Mouse (Mus musculus): Measurements from ENCODE around the gene Eloa. TPM values are rescaled to one million over a fixed set of nuclear protein-coding genes. Genes with fewer than 3 reads are reported as not detected.
"Not testable (repeated sequence)": the region's sequence is repeated elsewhere in the genome, so short reads cannot be mapped to it uniquely, and the experiment has no call there.

Gene Eloa
- total RNA-seq, 1 experiment, result 21.4 TPM

GRCm38 (mm10) chr4:135984556-135984955 lies 37.0 kb downstream of the Eloa start:
- peaks cover 0 to 4% of the 10 kb centered on the region in 2 experiments; a peak in 1 of 4 replicates for H3K4me1 ChIP-seq (ENCODE audit: control insufficient read depth in 2 of 2, insufficient read depth in 2 of 2, low read length in 2 of 2, poor library complexity in 1 of 2)
- DNase-seq (ENCODE audit: low read depth, low spot score), result no peak
- H3K27ac ChIP-seq (ENCODE audit: insufficient read depth, low read depth, low read length, poor library complexity, severe bottlenecking), result no peak overlapping the region
- no peak overlapping the region for H3K4me3 ChIP-seq (ENCODE audit: insufficient read depth in 1 of 2, low read depth in 1 of 2, low read length in 2 of 2, poor library complexity in 1 of 2, severe bottlenecking in 1 of 2)
- no peaks in the 10 kb centered on the region for H3K9me3 ChIP-seq (ENCODE audit: control insufficient read depth, insufficient read depth, low read depth, low read length)
- in situ Hi-C loops (cut with MboI; ENCODE audit: low sequenced_read_pairs in 2 of 2, unreplicated experiment in 2 of 2), result no loop called here
- no peak overlapping the region for H3K9ac ChIP-seq (ENCODE audit: insufficient read depth, low read depth, low read length, poor library complexity, severe bottlenecking)
- TF ChIP-seq CHD2 (IDR thresholded peaks at IDR 0.05; ENCODE audit: low read depth, low read length) (no peak), ZNF384 (IDR thresholded peaks at IDR 0.05; ENCODE audit: low read depth, low read length) (no peak), ZC3H11A (IDR thresholded peaks at IDR 0.05; ENCODE audit: borderline replicate concordance, low read depth, low read length) (no peak), MAFK (IDR thresholded peaks at IDR 0.05; ENCODE audit: insufficient read depth, low read depth, low read length) (no peak), HCFC1 (IDR thresholded peaks at IDR 0.05; ENCODE audit: borderline replicate concordance, insufficient read depth, low read length) (no peak)
- peaks cover 17% of the 10 kb centered on the region for H3K36me3 ChIP-seq (ENCODE audit: control insufficient read depth, insufficient read depth, low read length, poor library complexity, severe bottlenecking)

- no peak for DNase-seq (ENCODE audit: low read depth, low spot score)
- Histone ChIP-seq H3K27ac (ENCODE audit: insufficient read depth, low read depth, low read length, poor library complexity, severe bottlenecking) (no peak overlapping the region), H3K4me1 (ENCODE audit: control insufficient read depth in 2 of 2, insufficient read depth in 2 of 2, low read length in 2 of 2, poor library complexity in 1 of 2) (peaks cover 0 to 2% of the 10 kb centered on the region in 2 experiments; a peak in 1 of 4 replicates), H3K4me3 (ENCODE audit: insufficient read depth in 1 of 2, low read depth in 1 of 2, low read length in 2 of 2, poor library complexity in 1 of 2, severe bottlenecking in 1 of 2) (no peak overlapping the region), H3K9me3 (ENCODE audit: control insufficient read depth, insufficient read depth, low read depth, low read length) (no peaks in the 10 kb centered on the region), H3K9ac (ENCODE audit: insufficient read depth, low read depth, low read length, poor library complexity, severe bottlenecking) (no peak overlapping the region), H3K36me3 (ENCODE audit: control insufficient read depth, insufficient read depth, low read length, poor library complexity, severe bottlenecking) (peaks cover 25% of the 10 kb centered on the region)
- no peak for TF ChIP-seq MAFK (IDR thresholded peaks at IDR 0.05; ENCODE audit: insufficient read depth, low read depth, low read length)
- TF ChIP-seq CHD2 (IDR thresholded peaks at IDR 0.05; ENCODE audit: low read depth, low read length), result no peak
- TF ChIP-seq ZC3H11A (IDR thresholded peaks at IDR 0.05; ENCODE audit: borderline replicate concordance, low read depth, low read length), result no peak
- TF ChIP-seq HCFC1 (IDR thresholded peaks at IDR 0.05; ENCODE audit: borderline replicate concordance, insufficient read depth, low read length), result no peak
- no peak for TF ChIP-seq ZNF384 (IDR thresholded peaks at IDR 0.05; ENCODE audit: low read depth, low read length)
- in situ Hi-C loops (cut with MboI; ENCODE audit: low sequenced_read_pairs in 2 of 2, unreplicated experiment in 2 of 2), result no loop called here
These were observed 40.0 kb downstream of the Eloa start for GRCm38 (mm10) chr4:135981524-135982063.

- in situ Hi-C loops (cut with MboI; ENCODE audit: low sequenced_read_pairs in 2 of 2, unreplicated experiment in 2 of 2); H3K9me3 ChIP-seq (ENCODE audit: control insufficient read depth, insufficient read depth, low read depth, low read length); H3K4me3 ChIP-seq (ENCODE audit: insufficient read depth in 1 of 2, low read depth in 1 of 2, low read length in 2 of 2, poor library complexity in 1 of 2, severe bottlenecking in 1 of 2); DNase-seq (ENCODE audit: low read depth, low spot score); H3K4me1 ChIP-seq (ENCODE audit: control insufficient read depth in 2 of 2, insufficient read depth in 2 of 2, low read length in 2 of 2, poor library complexity in 1 of 2); H3K27ac ChIP-seq (ENCODE audit: insufficient read depth, low read depth, low read length, poor library complexity, severe bottlenecking); H3K9ac ChIP-seq (ENCODE audit: insufficient read depth, low read depth, low read length, poor library complexity, severe bottlenecking): not testable (repeated sequence)
- H3K36me3 ChIP-seq (ENCODE audit: control insufficient read depth, insufficient read depth, low read length, poor library complexity, severe bottlenecking), result peaks cover 32% of the 10 kb centered on the region
These were observed 41.3 kb downstream of the Eloa start for GRCm38 (mm10) chr4:135980223-135980622.

GRCm38 (mm10) chr4:135976146-135976545 lies 45.4 kb downstream of the Eloa start:
- H3K4me3 ChIP-seq (ENCODE audit: insufficient read depth in 1 of 2, low read depth in 1 of 2, low read length in 2 of 2, poor library complexity in 1 of 2, severe bottlenecking in 1 of 2), result no peak overlapping the region
- H3K36me3 ChIP-seq (ENCODE audit: control insufficient read depth, insufficient read depth, low read length, poor library complexity, severe bottlenecking), result peaks cover 26% of the 10 kb centered on the region; the same call in 1 of the 2 replicates
- peaks cover 3 to 5% of the 10 kb centered on the region in 2 experiments; a peak in 1 of 4 replicates for H3K4me1 ChIP-seq (ENCODE audit: control insufficient read depth in 2 of 2, insufficient read depth in 2 of 2, low read length in 2 of 2, poor library complexity in 1 of 2)
- H3K9me3 ChIP-seq (ENCODE audit: control insufficient read depth, insufficient read depth, low read depth, low read length), result no peaks in the 10 kb centered on the region
- in situ Hi-C loops (cut with MboI; ENCODE audit: low sequenced_read_pairs in 2 of 2, unreplicated experiment in 2 of 2), result no loop called here
- DNase-seq (ENCODE audit: low read depth, low spot score), result no peak
- no peak overlapping the region for H3K9ac ChIP-seq (ENCODE audit: insufficient read depth, low read depth, low read length, poor library complexity, severe bottlenecking)
- TF ChIP-seq CHD2 (IDR thresholded peaks at IDR 0.05; ENCODE audit: low read depth, low read length) (no peak), ZC3H11A (IDR thresholded peaks at IDR 0.05; ENCODE audit: borderline replicate concordance, low read depth, low read length) (no peak), HCFC1 (IDR thresholded peaks at IDR 0.05; ENCODE audit: borderline replicate concordance, insufficient read depth, low read length) (no peak), ZNF384 (IDR thresholded peaks at IDR 0.05; ENCODE audit: low read depth, low read length) (no peak), MAFK (IDR thresholded peaks at IDR 0.05; ENCODE audit: insufficient read depth, low read depth, low read length) (no peak)
- no peak overlapping the region for H3K27ac ChIP-seq (ENCODE audit: insufficient read depth, low read depth, low read length, poor library complexity, severe bottlenecking)

Data from ES-E14 (cell line).